Mouse (Mus musculus): ENCODE results near the gene Tbc1d1.

DNA sequence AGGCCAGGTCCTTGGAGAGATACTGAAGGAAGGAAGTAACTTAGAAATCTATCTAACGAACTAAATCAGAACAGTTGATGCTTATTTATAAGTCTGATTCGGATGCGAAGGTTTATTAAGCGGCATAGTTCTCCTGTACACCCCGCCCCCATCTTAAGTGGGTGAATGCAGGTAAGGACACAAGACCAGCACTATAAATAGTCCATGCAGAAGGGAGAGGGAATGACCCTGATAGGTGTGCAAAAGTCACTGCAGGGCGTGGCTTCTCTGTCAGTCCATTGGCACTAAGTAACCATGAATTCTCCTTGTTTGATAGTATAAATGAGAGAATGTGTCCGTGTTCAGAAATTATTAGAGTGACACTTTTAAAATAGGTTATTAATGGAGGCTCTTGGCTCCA lies 189.7 kb downstream of the Tbc1d1 start:
- TF ChIP-seq USF1 (IDR thresholded peaks at IDR 0.05; ENCODE audit: low read depth) (no peak), POLR2A (IDR thresholded peaks at IDR 0.05; ENCODE audit: insufficient read length, low read depth) (no peak), CEBPB (IDR thresholded peaks at IDR 0.05; ENCODE audit: insufficient read depth, poor library complexity, severe bottlenecking) (no peak)

Measured in myocyte (in vitro differentiated cells).